Mouse (Mus musculus): ENCODE results near the gene Uap1. TPM values are rescaled to one million over a fixed set of nuclear protein-coding genes. Genes with fewer than 3 reads are reported as not detected.
"Not testable (repeated sequence)": the region's sequence is repeated elsewhere in the genome, so short reads cannot be mapped to it uniquely, and the experiment has no call there.

Uap1 gene
- total RNA-seq, 2 experiments from 2014 or later, result 52.2 to 55.7 TPM

- no peak for DNase-seq (ENCODE audit: low spot score in 2 of 2)
Measured at GRCm38 (mm10) chr1:170124644-170125043, 50.1 kb downstream of the Uap1 start.

DNA sequence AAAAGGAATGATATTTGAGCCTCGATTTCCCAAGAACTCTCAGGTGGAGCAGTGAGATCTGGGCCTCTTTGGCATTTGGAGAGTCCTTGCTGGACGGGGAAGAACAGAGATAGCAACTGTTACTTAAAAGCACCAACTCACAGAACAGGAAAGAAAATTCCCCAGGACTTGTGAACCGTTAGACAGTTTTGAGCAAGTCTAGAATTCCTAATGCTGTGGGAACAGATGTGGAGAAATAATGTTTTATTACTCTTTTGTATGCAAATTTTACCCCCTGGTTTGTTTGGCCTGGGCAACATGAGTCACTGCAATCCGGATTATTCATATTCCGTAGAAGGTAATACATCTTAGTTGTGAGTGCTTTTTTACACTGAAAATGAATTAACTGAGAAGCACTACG, 61.1 kb downstream of the Uap1 start:
- DNase-seq (ENCODE audit: low spot score in 2 of 2), result no peak

DNA sequence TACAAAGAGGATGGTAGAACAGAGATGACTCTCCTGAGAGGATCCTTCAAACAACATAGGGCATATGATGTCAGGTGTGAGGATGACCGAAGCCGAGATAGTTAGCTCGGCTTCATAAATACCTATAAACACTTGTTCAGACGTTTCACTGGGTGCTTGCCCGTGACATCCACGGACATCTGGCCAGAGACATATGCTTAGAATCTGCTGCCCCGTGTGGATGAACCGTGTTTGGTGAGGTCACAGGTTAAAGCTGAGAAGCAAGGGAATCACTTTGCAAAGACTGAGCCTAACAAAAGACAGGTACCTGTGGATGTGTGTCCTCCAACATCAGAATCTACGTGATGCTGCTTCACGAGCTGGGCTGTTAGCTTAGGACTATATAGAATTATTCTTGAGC, 62.5 kb downstream of the Uap1 start:
- no peak for DNase-seq (ENCODE audit: low spot score in 2 of 2)

DNA sequence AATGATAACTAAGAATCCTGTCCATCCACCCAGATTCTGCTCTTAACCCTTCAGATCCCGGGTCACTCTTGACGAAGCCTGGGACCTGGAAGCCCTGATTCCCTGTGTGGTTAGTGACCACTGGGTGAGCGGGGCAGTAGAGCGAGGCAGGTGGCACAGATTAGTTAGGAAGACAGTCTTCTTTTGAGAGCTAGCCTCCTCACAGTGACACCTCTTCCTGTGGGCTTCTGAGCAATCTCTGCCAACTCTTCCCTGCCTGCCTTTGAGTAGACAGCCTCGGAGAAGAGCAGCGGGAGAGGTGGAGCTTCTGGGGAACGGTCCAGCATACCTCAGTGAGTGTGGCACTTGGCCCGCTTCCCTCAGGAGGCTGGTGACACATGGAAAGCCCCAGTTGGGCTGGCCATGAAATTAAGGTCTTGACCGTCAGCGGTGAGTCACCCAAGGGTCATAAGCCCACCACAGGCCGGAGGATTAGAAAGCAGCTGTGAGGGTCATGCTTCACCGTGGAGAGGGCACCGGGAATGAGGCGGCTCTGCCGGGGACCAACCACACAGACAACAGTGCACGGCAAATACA, 63.0 kb downstream of the Uap1 start:
- DNase-seq (ENCODE audit: low spot score in 2 of 2), result no peak

GRCm38 (mm10) chr1:170110516-170111332, 64.0 kb downstream of the Uap1 start, which contains the start of gene Ddr2:
Gene Ddr2 (minus strand): TSS chr1:170110762.
- no peak for DNase-seq (ENCODE audit: low spot score in 2 of 2)

DNA sequence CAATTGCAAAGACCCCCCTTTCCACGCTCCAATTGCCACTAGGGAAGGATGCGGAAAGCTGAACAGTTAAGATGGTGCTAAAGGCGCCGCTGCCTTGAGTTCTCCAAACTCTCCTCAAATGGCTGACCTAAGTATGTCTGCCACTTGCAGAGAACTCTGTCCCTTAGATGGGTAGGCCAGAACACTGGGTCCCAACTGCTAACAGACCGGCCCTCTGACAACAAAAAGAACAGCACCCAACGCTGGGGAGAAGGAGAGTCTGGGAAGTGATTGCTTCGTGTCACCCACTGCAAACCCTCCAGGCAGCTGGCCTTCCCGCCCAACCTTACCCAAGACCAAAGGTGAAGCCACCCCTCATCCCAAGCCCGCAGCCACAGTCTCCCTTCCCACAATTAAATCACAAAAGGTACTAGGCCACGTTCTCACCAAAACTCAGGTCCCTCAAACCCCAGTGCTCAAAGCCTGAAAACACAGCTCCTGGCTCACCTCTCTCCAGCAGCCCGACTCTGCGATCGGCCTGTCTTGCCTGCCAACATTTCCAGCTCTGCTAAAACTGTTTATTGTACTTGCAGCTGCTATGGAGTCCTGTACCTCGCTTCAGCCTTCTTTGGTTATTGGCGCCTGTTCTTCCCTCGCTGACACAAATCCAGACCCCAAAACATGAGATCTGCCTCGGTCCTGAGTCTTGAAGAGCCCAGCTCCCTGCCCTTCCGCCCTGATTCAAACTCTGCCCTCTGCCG, 64.8 kb downstream of the Uap1 start:
- DNase-seq (ENCODE audit: low spot score in 2 of 2), result no peak

GRCm38 (mm10) chr1:170102814-170103213, 71.9 kb downstream of the Uap1 start:
- DNase-seq (ENCODE audit: low spot score in 2 of 2), result not testable (repeated sequence)

Other genes with a start within 250 kb of the Uap1 start
- 10 to 100 TPM; 23.4 to 29.0 TPM for gene Ccdc190, start 246.3 kb downstream of the Uap1 start, total RNA-seq (2021)
- 10 to 100 TPM; 15.7 to 17.3 TPM for gene Hsd17b7, start 205.7 kb downstream of the Uap1 start, total RNA-seq (2021)
- 1 to 10 TPM; 3.5 to 3.7 TPM for gene Ddr2, start 64.2 kb downstream of the Uap1 start, total RNA-seq (2021)
- 100 to 1,000 TPM; 147 to 148 TPM for gene Uhmk1, start 40.4 kb upstream of the Uap1 start, total RNA-seq (2021)
- not detected for gene Sh2d1b2, start 57.8 kb upstream of the Uap1 start, total RNA-seq (2021)
- gene Sh2d1b1, start 102.4 kb upstream of the Uap1 start, total RNA-seq (2021), result not detected
- 1 to 10 TPM; 3.8 to 3.9 TPM for gene Gm7694, start 131.4 kb upstream of the Uap1 start, total RNA-seq (2021)
- not detected for gene Spata46, start 133.8 kb upstream of the Uap1 start, total RNA-seq (2021)

Data from layer of hippocampus, adult 18-20 months (tissue).